Mouse (Mus musculus) heart, adult 10 weeks (tissue): ENCODE data around the gene Nat8f4. TPM values are rescaled to one million over a fixed set of nuclear protein-coding genes. Genes with fewer than 3 reads are reported as not detected.

ENCODE experiments used
- polyA plus RNA-seq: library from polyadenylated mRNA; stranded (reverse); fragments of 350-450 nt; fragmentation: Illumina TruSeq; extraction: RNeasy Lipid Tissue Mini Kit (QIAGEN cat#74804); gene quantifications from one replicate; pipeline ENCODE4 v1.2.3, GENCODE M21; 2014; ENCODE audit warnings: low read depth, low replicate concordance

The Nat8f4 gene
- polyA plus RNA-seq, result 1.6 TPM

GRCm38 (mm10) chr6:85904642-85905061 is at the start of gene Nat8f4:
Gene Nat8f4, minus strand, starts transcription at chr6:85904884.

GRCm38 (mm10) chr6:85915539-85916513 is 11.1 kb upstream of the Nat8f4 start, which contains the start of gene Nat8f1:
Gene Nat8f1, minus strand, starts transcription at chr6:85915687.

GRCm38 (mm10) chr6:85911587-85911986 is 6.9 kb upstream of the Nat8f4 start, which contains the start of gene Tprkb:
Gene Tprkb, plus strand, starts transcription at chr6:85911865.

GRCm38 (mm10) chr6:85869006-85869405 is 35.7 kb downstream of the Nat8f4 start, which contains the start of gene Nat8f2:
Gene Nat8f2, minus strand, starts transcription at chr6:85869158.

Other genes with a start within 250 kb of the Nat8f4 start
- gene Nat8f7, start 191.7 kb downstream of the Nat8f4 start, polyA plus RNA-seq, result not detected
- gene Nat8f3, start 139.1 kb downstream of the Nat8f4 start, polyA plus RNA-seq, result 3.0 TPM
- 0.42 TPM for gene Nat8f6, start 83.9 kb downstream of the Nat8f4 start, polyA plus RNA-seq
- not detected for gene Nat8f5, start 83.9 kb downstream of the Nat8f4 start, polyA plus RNA-seq
- not detected for gene Nat8, start 72.8 kb downstream of the Nat8f4 start, polyA plus RNA-seq
- gene Nat8f2, start 35.7 kb downstream of the Nat8f4 start, polyA plus RNA-seq, result 0.34 TPM
- 17.2 TPM for gene Tprkb, start 7.0 kb upstream of the Nat8f4 start, polyA plus RNA-seq
- gene Nat8f1, start 10.8 kb upstream of the Nat8f4 start, polyA plus RNA-seq, result 5.0 TPM
- 73.6 TPM for gene Dusp11, start 56.8 kb upstream of the Nat8f4 start, polyA plus RNA-seq
- gene Figla, start 111.3 kb upstream of the Nat8f4 start, polyA plus RNA-seq, result not detected
- 0.10 TPM for gene Add2, start 123.8 kb upstream of the Nat8f4 start, polyA plus RNA-seq